Mouse (Mus musculus): Measurements from ENCODE around the gene Tnxb.

GRCm38 (mm10) chr17:34628644-34628967 lies 41.7 kb upstream of the Tnxb start:
- TF ChIP-seq CTCF (IDR thresholded peaks at IDR 0.05; ENCODE audit: low read depth, low read length) (no peak), POLR2A (IDR thresholded peaks at IDR 0.05; ENCODE audit: borderline replicate concordance, low read depth, low read length) (no peak)
